Mouse (Mus musculus) lung, embryonic 16.5 days (tissue): Measurements from ENCODE around the gene Gpatch8. TPM values are rescaled to one million over a fixed set of nuclear protein-coding genes. Genes with fewer than 3 reads are reported as not detected.

Experiments used
- ATAC-seq: fragments of 200-750 bp; cut with Nextera tagmentation; 2 replicates; pipeline ENCODE4 v1.8.0; 2017; ENCODE audit warnings: low read depth, mild to moderate bottlenecking, moderate library complexity
- H3K27ac ChIP-seq: fragments of 300-500 bp; sonication (generic); 2 replicates; pipeline ENCODE4 v1.5.1; 2014; ENCODE audit warnings: mild to moderate bottlenecking, control low read depth, low read length
- H3K27me3 ChIP-seq: fragments of 300-500 bp; sonication (generic); 2 replicates; pipeline ENCODE4 v1.6.1; 2014; ENCODE audit warnings: low read depth, low read length, mixed read lengths; ENCODE audit not compliant: control insufficient read depth, insufficient read depth
- H3K36me3 ChIP-seq: fragments of 300-500 bp; sonication (generic); 2 replicates; pipeline ENCODE4 v1.6.1; 2014; ENCODE audit warnings: low read length; ENCODE audit not compliant: control insufficient read depth, insufficient read depth
- H3K4me1 ChIP-seq: fragments of 300-500 bp; sonication (generic); replicated peaks from 2 replicates; pipeline ENCODE4 v1.6.1; 2014; ENCODE audit warnings: low read length, mixed read lengths; ENCODE audit not compliant: control insufficient read depth, insufficient read depth
- H3K4me2 ChIP-seq: fragments of 300-500 bp; sonication (generic); 2 replicates; pipeline ENCODE4 v1.6.1; 2014; ENCODE audit warnings: low read depth, low read length, control low read depth
- H3K4me3 ChIP-seq: fragments of 300-500 bp; sonication (generic); 2 replicates; pipeline ENCODE4 v1.5.1; 2014; ENCODE audit warnings: mild to moderate bottlenecking, low read length, control low read depth
- H3K9ac ChIP-seq: fragments of 300-500 bp; sonication (generic); 2 replicates; pipeline ENCODE4 v1.6.1; 2014; ENCODE audit warnings: low read length, control low read depth
- H3K9me3 ChIP-seq: fragments of 300-500 bp; sonication (generic); 2 replicates; pipeline ENCODE4 v1.6.1; 2016; ENCODE audit warnings: low read length; ENCODE audit not compliant: control insufficient read depth
- WGBS: fragments of 180-500 bp; shearing (Covaris S2); extraction: QIAGEN DNeasy Blood & Tissue Kit; methylation state at CpG from one replicate; pipeline ENCODE4 v1.1.7; 2014; 5-methylcytosine and 5-hydroxymethylcytosine counted together
- polyA plus RNA-seq: library from polyadenylated mRNA; unstranded; fragments of >200 nt; fragmentation: Nextera tagmentation; extraction: Ambion mirVana; gene quantifications from 2 replicates; pipeline ENCODE4 v1.2.1, GENCODE M21; 2015

The Gpatch8 gene
- polyA plus RNA-seq, 1 experiment from 2014 or later, result 47.1 TPM

DNA sequence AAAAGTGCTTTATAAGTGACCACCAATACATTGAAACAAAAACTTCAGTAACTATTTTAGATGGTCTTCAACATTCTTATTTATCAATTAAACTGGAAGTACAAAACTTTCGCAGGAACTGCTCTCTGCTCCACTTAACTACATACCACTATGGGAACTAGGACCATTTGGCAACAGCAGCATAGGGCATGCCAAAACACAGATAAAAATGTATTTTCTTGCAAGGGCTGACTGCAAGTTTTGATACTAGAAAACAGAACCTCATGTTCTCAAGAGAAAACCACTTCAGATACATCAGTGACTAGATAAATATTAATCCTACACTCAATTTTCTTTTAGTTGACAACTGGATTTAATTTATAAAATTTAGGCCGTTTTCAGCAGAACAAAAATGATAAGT lies 22.1 kb downstream of the Gpatch8 start:
- H3K36me3 ChIP-seq, result peaks cover 6% of the 10 kb centered on the region; the same call in 1 of the 2 replicates
- H3K27ac ChIP-seq, result no peak overlapping the region
- H3K4me1 ChIP-seq, result no peaks in the 10 kb centered on the region; the same call in 1 of the 2 replicates
- H3K4me2 ChIP-seq, result no peak overlapping the region
- ATAC-seq, result no peak
- H3K9me3 ChIP-seq, result no peaks in the 10 kb centered on the region
- 69% methylated on average over 2 of the region's 2 CpGs for WGBS
- H3K4me3 ChIP-seq, result no peak overlapping the region
- H3K27me3 ChIP-seq, result no peaks in the 10 kb centered on the region
- H3K9ac ChIP-seq, result no peak overlapping the region

DNA sequence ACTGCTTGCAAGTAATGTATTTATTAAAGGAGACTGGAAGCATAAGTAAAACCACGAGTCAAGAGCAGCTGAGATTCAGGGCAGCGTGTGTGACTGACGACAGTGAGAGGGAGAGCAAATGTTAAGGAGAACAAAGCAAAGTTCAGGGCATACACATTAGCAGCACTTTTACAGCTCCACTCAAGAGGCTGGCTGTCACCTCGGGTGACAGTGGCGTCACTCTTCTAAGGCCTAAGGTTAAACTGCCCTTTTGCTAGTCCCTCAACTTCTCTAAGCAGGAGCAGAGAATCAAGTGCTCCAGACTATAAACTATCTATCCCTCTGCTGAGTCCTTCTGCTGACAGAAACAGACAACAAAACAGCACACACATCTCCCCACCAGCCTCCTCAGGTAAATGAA lies 24.8 kb downstream of the Gpatch8 start:
- Histone ChIP-seq H3K9ac (no peak overlapping the region), H3K36me3 (peaks cover 2% of the 10 kb centered on the region; the same call in 1 of the 2 replicates), H3K9me3 (no peaks in the 10 kb centered on the region), H3K4me3 (no peak overlapping the region), H3K4me2 (no peak overlapping the region), H3K27ac (no peak overlapping the region), H3K27me3 (no peaks in the 10 kb centered on the region), H3K4me1 (no peaks in the 10 kb centered on the region; the same call in 1 of the 2 replicates)
- WGBS, result 33% methylated on average over 5 of the region's 5 CpGs
- no peak for ATAC-seq

- WGBS, result 94% methylated on average over 1 of the region's 1 CpGs
- no peak overlapping the region for H3K9ac ChIP-seq
- no peaks in the 10 kb centered on the region for H3K27me3 ChIP-seq
- ATAC-seq, result no peak
- no peak overlapping the region for H3K4me2 ChIP-seq
- peaks cover 2% of the 10 kb centered on the region; the same call in 1 of the 2 replicates for H3K36me3 ChIP-seq
- no peak overlapping the region for H3K27ac ChIP-seq
- H3K9me3 ChIP-seq, result no peaks in the 10 kb centered on the region
- no peak overlapping the region for H3K4me3 ChIP-seq
- no peaks in the 10 kb centered on the region for H3K4me1 ChIP-seq
Measured at GRCm38 (mm10) chr11:102514793-102515424, 41.3 kb downstream of the Gpatch8 start.

DNA sequence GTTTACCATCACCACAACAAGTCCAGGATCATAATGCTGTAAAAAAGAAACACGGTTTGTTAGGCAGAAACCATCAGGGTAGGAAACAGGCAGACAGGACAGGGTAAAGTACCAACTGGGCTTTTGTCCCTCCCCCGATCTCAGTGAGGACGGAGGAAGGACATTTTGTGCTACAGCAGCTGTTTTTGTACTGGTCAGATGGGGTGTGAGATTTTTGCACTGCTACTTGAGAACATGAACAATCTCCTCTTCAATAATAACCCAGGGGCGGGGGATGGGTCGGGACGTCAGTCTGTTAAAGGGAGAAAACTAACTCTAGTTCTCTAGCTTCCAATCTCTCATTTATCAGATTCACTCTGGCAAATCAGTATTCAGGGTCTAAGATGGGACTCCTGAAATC lies 46.0 kb downstream of the Gpatch8 start:
- Histone ChIP-seq H3K4me1 (no peaks in the 10 kb centered on the region), H3K36me3 (peaks cover 3% of the 10 kb centered on the region; the same call in 1 of the 2 replicates), H3K27me3 (no peaks in the 10 kb centered on the region), H3K9ac (no peak overlapping the region), H3K27ac (no peak overlapping the region), H3K4me3 (no peak overlapping the region), H3K9me3 (no peaks in the 10 kb centered on the region), H3K4me2 (no peak overlapping the region)
- no peak for ATAC-seq
- 65% methylated on average over 6 of the region's 6 CpGs for WGBS

DNA sequence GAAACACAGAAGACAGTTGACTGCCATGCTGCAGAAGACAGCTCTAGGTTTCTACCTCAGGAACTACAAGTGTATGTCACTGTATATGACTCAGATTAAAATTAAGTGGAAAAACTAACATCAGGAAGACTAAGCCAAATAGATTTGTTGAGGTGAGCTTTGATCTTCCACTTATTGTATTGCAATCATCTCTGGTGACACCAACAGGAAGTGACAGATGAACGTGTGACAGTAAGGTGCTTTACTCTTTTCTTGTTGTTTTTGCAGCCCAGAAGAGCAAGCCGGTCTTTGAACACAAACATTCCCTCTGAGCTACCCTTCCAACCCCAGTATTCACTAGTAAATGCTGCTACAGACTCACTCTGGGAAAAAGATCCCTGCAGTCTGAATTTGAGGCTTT lies 59.5 kb downstream of the Gpatch8 start:
- Histone ChIP-seq H3K4me1 (no peaks in the 10 kb centered on the region), H3K27ac (no peak overlapping the region), H3K27me3 (no peaks in the 10 kb centered on the region), H3K9ac (no peak overlapping the region), H3K36me3 (peaks cover 35% of the 10 kb centered on the region), H3K4me3 (no peak overlapping the region), H3K4me2 (no peak overlapping the region), H3K9me3 (no peaks in the 10 kb centered on the region)
- 58% methylated on average over 2 of the region's 2 CpGs for WGBS
- no peak for ATAC-seq

DNA sequence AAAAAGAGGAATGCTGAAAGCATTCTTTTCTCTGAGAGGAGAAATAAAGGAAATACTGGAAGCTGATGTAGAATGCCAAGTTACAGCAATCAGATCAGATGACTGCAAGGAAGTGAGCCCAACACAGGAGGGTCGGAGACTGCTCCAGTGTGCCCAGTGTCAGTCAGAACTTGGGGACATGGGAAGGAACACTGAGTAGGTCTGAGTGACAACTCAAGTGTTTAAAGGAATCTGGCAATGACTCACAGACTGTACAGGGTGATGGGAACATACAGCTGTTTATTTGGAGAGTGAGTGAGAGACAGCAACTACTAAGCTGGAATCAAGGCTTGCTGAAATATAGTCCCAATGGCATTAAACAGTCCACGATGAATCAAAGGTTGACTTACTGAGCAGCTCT lies 60.0 kb downstream of the Gpatch8 start:
- Histone ChIP-seq H3K27ac (no peak overlapping the region), H3K4me1 (no peaks in the 10 kb centered on the region), H3K4me3 (no peak overlapping the region), H3K36me3 (peaks cover 32% of the 10 kb centered on the region), H3K9ac (no peak overlapping the region), H3K9me3 (no peaks in the 10 kb centered on the region), H3K27me3 (no peaks in the 10 kb centered on the region), H3K4me2 (no peak overlapping the region)
- no peak for ATAC-seq
- WGBS, result 78% methylated on average over 2 of the region's 2 CpGs

GRCm38 (mm10) chr11:102495742-102496141 lies 60.5 kb downstream of the Gpatch8 start:
- 91% methylated on average over 5 of the region's 5 CpGs for WGBS

GRCm38 (mm10) chr11:102495114-102495513 lies 61.1 kb downstream of the Gpatch8 start:
- H3K4me3 ChIP-seq, result no peak overlapping the region
- no peaks in the 10 kb centered on the region for H3K4me1 ChIP-seq
- no peak for ATAC-seq
- H3K27me3 ChIP-seq, result no peaks in the 10 kb centered on the region
- no peak overlapping the region for H3K4me2 ChIP-seq
- H3K36me3 ChIP-seq, result peaks cover 28% of the 10 kb centered on the region
- no peak overlapping the region for H3K27ac ChIP-seq
- H3K9ac ChIP-seq, result no peak overlapping the region
- WGBS, result 89% methylated on average over 6 of the region's 6 CpGs
- H3K9me3 ChIP-seq, result no peaks in the 10 kb centered on the region

More at GRCm38 (mm10) chr11:102495742-102496141, 60.5 kb downstream of the Gpatch8 start:
- H3K9me3 ChIP-seq, result no peaks in the 10 kb centered on the region
- H3K4me1 ChIP-seq, result no peaks in the 10 kb centered on the region
- ATAC-seq, result no peak
- no peaks in the 10 kb centered on the region for H3K27me3 ChIP-seq
- H3K4me3 ChIP-seq, result no peak overlapping the region
- H3K27ac ChIP-seq, result no peak overlapping the region
- no peak overlapping the region for H3K9ac ChIP-seq
- H3K4me2 ChIP-seq, result no peak overlapping the region
- peaks cover 31% of the 10 kb centered on the region for H3K36me3 ChIP-seq

DNA sequence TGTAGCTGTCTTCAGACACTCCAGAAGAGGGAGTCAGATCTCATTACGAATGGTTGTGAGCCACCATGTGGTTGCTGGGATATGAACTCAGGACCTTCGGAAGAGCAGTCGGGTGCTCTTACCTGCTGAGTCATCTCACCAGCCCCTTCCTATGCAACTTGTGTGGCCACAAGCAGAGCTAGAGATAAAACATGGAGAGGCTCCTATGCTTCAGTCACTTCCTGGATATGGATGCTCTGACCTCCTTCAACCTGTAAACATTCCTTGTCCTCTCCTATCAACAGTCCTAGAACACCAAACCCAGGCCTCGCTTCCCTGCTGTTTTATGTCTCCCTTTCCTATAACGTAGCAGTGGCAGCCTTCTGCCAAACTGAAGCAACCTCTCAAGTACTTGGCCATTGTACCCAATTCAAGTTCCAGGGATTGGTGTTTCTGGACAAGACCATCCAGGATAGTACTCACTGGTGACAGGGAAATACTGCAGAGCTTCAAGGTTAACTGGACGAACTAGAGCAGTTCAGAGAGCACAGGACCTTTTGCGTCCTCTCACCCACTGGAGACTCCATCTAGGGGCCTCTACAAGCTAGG lies 62.0 kb downstream of the Gpatch8 start:
- no peaks in the 10 kb centered on the region for H3K27me3 ChIP-seq
- 82% methylated on average over 7 of the region's 7 CpGs for WGBS
- no peak for ATAC-seq
- no peaks in the 10 kb centered on the region for H3K4me1 ChIP-seq
- H3K4me2 ChIP-seq, result no peak overlapping the region
- H3K9ac ChIP-seq, result no peak overlapping the region
- no peak overlapping the region for H3K4me3 ChIP-seq
- H3K27ac ChIP-seq, result no peak overlapping the region
- H3K36me3 ChIP-seq, result peaks cover 21% of the 10 kb centered on the region
- H3K9me3 ChIP-seq, result no peaks in the 10 kb centered on the region
